Mouse (Mus musculus): ENCODE measurements around the gene Cadm2.

Gene Cadm2

DNA sequence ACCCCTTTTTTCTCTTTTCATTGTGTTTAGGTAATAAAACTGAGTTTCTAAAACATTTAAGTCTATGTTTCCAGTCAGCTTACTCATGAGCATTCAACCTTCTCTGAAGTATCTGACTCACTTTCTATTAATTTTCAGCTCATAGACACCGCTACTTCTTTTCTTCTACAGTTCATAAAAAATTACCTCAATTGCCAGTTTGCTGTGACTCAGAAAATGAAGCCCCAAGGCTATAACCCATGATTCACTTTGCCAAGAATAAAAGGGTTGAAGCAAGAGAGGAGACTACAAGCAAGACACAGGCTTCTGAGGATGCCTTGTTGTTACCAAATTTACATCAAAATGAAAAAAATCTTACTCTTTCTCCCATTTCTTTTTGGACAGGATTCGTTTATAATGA is 698.0 kb downstream of the Cadm2 start:
- no peak for DNase-seq

GRCm38 (mm10) chr16:66921414-66921915 is 699.2 kb downstream of the Cadm2 start:
- no peak for DNase-seq

DNA sequence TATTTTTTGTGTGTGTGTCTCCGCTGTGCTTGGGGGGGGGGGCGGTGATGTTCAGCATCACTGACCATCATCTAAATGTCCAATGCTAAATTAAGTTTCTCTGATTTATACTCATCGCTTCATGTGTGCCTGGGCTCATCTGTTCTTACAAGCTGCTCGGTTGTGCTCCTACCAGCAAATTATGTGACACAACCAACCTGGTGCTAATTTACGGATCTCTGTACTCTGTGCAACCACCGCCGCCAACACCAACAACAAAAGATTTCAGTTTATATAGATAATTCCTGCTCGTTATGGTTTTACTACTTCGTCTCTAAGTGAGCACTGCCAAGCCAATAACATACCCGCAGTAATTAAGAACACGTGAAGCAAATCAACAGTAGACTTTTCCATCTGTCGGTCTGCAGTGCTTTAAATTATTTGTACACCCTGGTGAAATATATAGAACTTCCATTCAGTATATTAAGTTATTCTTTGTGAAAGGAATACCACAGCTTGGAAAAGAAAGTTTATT is 700.8 kb downstream of the Cadm2 start:
- DNase-seq = no peak

GRCm38 (mm10) chr16:66901801-66902200 is 718.9 kb downstream of the Cadm2 start:
- no peak for DNase-seq

DNA sequence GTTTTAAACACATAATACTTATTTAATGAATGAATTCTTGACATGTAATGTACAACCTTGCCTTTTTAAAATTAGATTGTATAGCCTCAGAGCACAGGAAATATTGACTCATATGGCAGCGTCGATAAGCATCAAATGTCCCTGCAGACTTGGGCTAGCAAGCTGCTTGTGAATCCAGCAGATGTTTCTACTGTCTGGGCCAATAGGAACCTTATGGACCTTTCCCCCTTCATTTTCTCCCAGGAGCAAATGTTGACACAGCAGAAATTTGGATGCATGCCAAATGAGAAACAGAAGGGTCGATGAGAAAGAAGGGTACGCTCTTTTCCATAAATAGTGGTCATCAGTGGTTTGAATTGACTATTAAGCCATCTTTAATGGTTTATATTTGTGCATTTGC is 720.0 kb downstream of the Cadm2 start:
- DNase-seq = no peak

DNA sequence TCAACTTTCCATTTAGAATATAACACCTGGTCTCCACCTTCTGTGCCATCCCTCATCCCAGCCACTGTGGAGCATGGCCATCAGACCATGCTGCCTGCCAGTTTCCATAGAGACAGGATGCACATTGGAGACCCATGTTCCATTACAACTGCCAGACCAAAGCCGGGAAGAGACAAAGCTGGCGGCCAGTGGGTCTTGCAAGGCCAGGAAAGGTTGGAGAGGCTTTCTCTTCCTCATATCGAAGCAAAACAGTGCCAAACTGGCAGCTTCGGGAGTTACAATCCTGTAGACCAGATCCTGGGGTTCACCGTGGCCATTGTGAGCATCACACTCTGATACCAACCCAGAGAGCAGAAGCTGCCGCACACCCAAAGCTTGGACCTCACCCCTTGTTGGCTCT is 728.3 kb downstream of the Cadm2 start:
- DNase-seq = no peak

GRCm38 (mm10) chr16:66891559-66892247 is 729.0 kb downstream of the Cadm2 start:
- no peak for DNase-seq

GRCm38 (mm10) chr16:66889907-66890306 is 730.8 kb downstream of the Cadm2 start:
- DNase-seq = no peak

DNA sequence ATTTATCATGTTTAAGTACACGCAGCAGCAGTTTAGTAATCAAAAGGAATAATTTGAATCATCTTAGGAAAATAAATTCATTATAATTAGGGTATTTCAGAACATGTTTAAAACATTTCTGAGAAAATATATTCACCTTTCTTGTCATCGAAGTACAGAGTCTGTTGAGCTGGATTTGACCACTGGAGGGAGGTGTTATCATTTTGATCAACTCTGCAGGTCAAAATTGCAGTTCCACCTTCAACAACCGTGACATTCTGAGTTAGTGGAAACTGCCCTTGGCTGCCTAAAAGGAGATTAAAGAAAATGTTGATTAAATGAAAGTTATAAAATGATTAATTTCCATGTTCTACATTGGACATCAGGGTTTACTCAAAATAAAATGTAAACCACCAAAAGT is 738.1 kb downstream of the Cadm2 start:
- DNase-seq = no peak

DNA sequence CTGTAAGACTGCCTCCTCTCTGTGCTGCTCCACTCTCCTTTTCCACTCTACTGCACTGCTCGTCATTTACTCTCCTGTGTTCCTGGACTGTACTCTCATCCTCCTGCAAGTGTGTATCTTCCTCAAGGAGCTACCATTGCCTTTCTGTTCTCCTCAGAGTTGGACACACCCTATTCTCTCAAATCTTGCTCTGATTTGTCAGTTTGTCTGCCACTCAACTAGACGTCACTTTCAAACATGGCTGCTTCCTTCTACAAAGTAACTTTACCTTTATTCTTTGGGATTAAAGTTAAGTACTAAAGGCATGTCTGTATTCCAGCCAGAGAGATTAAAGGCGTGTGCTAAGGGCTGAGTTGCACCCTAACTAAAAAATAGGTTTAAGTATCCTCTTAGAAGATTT is 749.5 kb downstream of the Cadm2 start:
- no peak for DNase-seq

GRCm38 (mm10) chr16:66851047-66851446 is 769.7 kb downstream of the Cadm2 start:
- no peak for DNase-seq

GRCm38 (mm10) chr16:66824866-66825265 is 795.8 kb downstream of the Cadm2 start:
- DNase-seq = no peak

DNA sequence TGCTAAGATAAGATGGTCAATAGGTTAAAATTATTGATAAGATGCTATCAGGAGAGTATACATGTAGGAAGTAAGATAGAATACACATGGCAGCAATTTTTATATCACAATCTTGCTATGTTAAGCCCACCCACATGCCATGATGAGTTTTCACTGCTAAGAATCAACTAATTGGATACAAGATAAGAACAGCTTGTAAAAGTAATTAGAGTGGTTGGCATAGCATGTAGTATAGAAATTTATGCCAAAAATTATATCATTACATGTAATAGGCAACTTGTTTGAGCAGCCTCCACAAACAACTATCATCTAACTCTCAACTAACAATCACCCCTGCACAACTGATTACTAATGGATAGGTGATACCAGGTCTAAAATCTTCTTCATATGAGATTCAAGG is 809.2 kb downstream of the Cadm2 start:
- DNase-seq = no peak

GRCm38 (mm10) chr16:66798204-66798603 is 822.5 kb downstream of the Cadm2 start:
- DNase-seq = no peak

DNA sequence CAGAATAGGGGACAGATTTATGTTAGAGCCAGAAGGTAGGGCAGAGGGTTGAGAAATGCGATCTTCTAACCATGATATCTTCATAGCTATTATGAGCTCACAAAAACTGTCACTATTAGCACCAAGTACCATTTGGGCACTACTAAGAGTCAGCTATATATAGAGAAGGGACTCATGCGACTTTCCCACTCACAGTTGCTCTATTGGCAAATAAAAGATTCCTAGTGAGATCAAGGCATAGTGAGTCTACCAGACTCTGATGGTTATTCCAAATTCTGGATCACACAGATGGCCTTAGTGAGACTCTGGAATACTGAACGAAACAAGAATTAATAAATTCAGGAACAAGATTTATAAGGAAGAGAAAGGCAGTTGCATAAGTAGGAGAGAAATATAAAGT is 827.6 kb downstream of the Cadm2 start:
- no peak for DNase-seq

DNA sequence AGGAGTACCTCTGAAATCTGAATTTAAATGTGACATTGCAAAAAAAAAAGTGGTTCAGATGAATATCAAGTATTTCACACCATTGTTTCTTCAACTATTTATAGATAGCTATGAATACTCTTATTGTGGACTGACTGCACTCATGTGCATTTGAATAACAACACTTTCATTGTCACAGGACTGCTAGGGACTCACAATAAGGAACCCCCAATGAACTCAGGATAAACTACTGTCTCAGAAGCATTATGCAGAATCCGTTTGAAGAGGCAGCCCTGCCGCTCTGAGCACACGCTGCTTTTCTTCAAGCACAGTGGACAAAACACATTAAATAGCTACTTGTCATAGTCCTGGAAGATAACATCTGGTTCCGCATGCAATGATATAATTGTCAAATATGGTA is 848.8 kb downstream of the Cadm2 start:
- DNase-seq = no peak

- no peak for DNase-seq
Measured at GRCm38 (mm10) chr16:66769545-66769944, 851.2 kb downstream of the Cadm2 start.

- no peak for DNase-seq
Measured at GRCm38 (mm10) chr16:66768684-66769389, 851.9 kb downstream of the Cadm2 start.

DNA sequence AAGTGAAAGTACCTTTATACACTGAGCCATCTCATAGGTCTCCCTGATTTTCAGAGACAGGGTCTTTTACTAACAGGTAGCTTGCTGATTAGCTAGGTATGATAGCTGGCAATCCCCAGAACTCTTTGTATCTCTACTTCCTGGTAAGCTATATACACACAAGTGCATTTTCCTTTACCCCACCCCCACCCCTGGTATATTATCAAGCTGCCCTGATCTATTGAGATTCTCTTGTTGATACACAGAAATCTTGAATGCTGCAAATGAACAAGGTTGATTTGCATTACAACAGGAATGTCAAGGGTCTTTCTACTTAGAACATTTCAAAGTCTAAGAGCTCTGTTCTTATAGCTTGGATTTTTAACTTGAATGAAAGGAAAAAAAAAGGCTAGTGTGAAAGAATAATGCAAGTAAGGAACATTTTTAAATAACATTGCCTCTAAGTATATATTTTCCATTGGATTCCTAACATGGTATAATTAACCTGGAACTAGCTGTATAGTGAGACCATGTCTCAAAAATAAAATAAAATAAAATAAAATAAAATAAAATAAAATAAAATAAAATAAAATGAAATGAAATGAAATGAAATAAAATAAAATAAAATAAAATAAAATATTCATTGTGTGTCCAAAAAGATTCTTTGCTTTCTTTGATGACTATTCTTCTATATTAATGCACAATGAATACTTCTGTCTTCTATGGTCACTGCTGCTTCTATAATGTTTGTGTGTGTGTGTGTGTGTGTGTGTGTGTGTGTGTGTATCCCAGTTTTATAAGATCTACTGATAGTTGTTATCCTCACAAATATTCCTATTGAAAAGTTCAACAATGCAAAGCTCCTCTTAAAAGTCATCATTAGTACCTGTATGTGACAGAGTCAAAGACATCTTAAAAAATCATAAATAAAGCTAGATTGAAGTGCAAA is 858.9 kb downstream of the Cadm2 start:
- DNase-seq = no peak

GRCm38 (mm10) chr16:66748533-66748932 is 872.2 kb downstream of the Cadm2 start:
- no peak for DNase-seq

DNA sequence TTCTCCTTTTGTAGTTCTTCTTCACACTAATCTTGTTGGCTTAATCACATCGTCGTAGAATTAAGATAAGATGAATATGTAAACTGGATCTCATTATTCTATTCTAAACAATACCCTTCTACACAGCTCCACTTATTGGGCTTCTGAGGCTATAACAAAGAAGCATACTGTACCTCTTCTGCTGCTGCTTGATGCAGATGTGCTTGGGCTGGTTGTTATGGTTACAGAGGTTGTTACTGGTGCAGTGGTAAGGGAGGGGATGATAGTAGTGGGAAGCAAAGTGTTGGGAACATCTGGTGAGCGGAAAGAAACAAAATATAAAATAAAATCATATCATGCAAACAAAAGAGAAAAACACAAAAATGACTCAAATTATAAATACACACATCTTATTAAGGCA is 889.5 kb downstream of the Cadm2 start:
- no peak for DNase-seq

DNA sequence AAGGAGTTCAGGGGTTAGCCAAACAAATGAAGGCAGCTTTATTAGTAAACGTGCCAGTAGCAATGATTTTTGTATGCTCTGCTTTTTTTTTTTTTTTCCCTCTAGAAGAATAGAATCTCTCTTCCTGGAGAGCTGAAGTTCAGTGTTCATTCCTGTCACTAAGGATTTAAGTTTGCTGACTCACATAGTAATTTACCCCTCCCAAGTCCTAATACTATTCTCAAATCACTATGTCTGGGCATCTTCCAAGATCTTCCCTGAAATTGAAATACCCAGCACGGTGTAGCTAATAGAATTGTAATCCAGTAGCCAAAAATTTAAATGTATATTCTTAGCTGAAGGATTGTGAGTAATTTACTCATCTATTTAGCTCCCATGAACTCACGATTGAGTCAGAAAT is 914.2 kb downstream of the Cadm2 start:
- DNase-seq = no peak

DNA sequence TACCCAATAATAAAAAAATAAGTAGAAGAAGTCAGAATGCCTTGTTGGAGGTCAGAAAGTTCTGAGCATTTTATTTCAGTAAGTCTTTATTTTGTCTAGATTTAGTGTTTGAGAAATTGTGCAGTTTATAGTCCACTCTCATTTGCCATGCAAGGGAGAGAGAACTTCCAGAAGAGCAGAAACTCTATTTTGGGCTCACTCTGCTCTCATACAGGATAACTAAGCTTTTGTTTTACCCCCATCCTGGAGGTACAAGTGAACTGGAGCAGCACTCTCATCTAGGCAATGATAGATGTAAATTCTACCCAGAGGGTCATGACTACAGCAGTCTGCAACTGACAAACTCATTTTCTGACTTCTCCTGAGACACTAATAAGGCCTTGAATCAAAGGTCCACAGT is 925.9 kb downstream of the Cadm2 start:
- no peak for DNase-seq

Measured in kidney, postnatal 4 days (tissue).